Mouse (Mus musculus) MEL (cell line): ENCODE measurements at regions not wholly inside any gene's neighbourhood (a gene's known extent, or its start where the extent isn't known, plus 50 kb on each side); places are given as distances from the start of the nearest gene placed in this dataset.

ENCODE experiments used
- DNase-seq: peaks from one replicate; pipeline ENCODE4 v3.0.0; 2011; ENCODE audit warnings: low read depth, low spot score
- H3K27ac ChIP-seq: 2 replicates; pipeline ENCODE4 v1.5.1; 2012; ENCODE audit warnings: low read depth, mild to moderate bottlenecking, control low read depth, low read length, moderate library complexity; ENCODE audit not compliant: control insufficient read depth
- H3K27me3 ChIP-seq, 2 experiments: fragments of 150-350 bp in 1 of 2; sonication (generic) in 1 of 2; 2 replicates each; pipeline ENCODE4 v1.6.1; 2012; ENCODE audit warnings: low read length in 2 of 2, mild to moderate bottlenecking in 2 of 2, improper control_type of control experiment in 1 of 2, moderate library complexity in 1 of 2; ENCODE audit not compliant: insufficient read depth in 2 of 2, control insufficient read depth in 1 of 2
- H3K36me3 ChIP-seq, 2 experiments: 2 replicates each; pipeline ENCODE4 v1.6.1; 2012 to 2014; ENCODE audit warnings: low read length in 2 of 2, improper control_type of control experiment in 1 of 2, inconsistent platforms in 1 of 2, mild to moderate bottlenecking in 1 of 2; ENCODE audit not compliant: insufficient read depth in 2 of 2, control insufficient read depth in 1 of 2
- H3K4me1 ChIP-seq, 2 experiments: fragments of 150-350 bp in 1 of 2; sonication (generic) in 1 of 2; 2 replicates each; pipeline ENCODE4 v1.6.1; 2012; ENCODE audit warnings: low read length in 2 of 2, improper control_type of control experiment in 1 of 2, mild to moderate bottlenecking in 1 of 2; ENCODE audit not compliant: insufficient read depth in 2 of 2, control insufficient read depth in 1 of 2
- H3K4me3 ChIP-seq, 2 experiments: fragments of 150-350 bp in 1 of 2; sonication (generic) in 1 of 2; 2 replicates each; pipeline ENCODE4 v1.5.1; 2012; ENCODE audit warnings: low read depth in 2 of 2, low read length in 2 of 2, mild to moderate bottlenecking in 2 of 2, moderate library complexity in 2 of 2, control low read depth in 1 of 2, improper control_type of control experiment in 1 of 2; ENCODE audit not compliant: control insufficient read depth in 1 of 2, insufficient read depth in 1 of 2
- H3K79me2 ChIP-seq: 2 replicates; pipeline ENCODE4 v1.6.1; 2012; ENCODE audit warnings: mild to moderate bottlenecking, low read length, moderate library complexity; ENCODE audit not compliant: control insufficient read depth, poor library complexity, insufficient read depth
- H3K9ac ChIP-seq: 2 replicates; pipeline ENCODE4 v1.6.1; 2012; ENCODE audit warnings: low read depth, mild to moderate bottlenecking, control low read depth, low read length, moderate library complexity; ENCODE audit not compliant: control insufficient read depth, poor library complexity, severe bottlenecking
- H3K9me3 ChIP-seq: fragments of 150-350 bp; sonication (generic); replicated peaks from 2 replicates; pipeline ENCODE4 v1.6.1; 2012; ENCODE audit warnings: mild to moderate bottlenecking, low read length, improper control_type of control experiment, moderate library complexity; ENCODE audit not compliant: insufficient read depth
- BHLHE40 ChIP-seq: IDR thresholded peaks from 2 replicates; pipeline ENCODE4 v1.6.1; 2012; ENCODE audit warnings: low read depth, mild to moderate bottlenecking, inconsistent platforms, low read length, improper control_type of control experiment, borderline replicate concordance
- CHD2 ChIP-seq: IDR thresholded peaks from 2 replicates; pipeline ENCODE4 v1.6.1; 2011; ENCODE audit warnings: low read length, improper control_type of control experiment
- CTCF ChIP-seq, 3 experiments: IDR thresholded peaks in 2 of 3; conservative IDR thresholded peaks in 1 of 3; 2 replicates each; pipeline ENCODE4 v1.5.1; 2011 to 2012; ENCODE audit warnings: low read length in 3 of 3, low read depth in 2 of 3, mild to moderate bottlenecking in 2 of 3, improper control_type of control experiment in 1 of 3, inconsistent platforms in 1 of 3, mixed read lengths in 1 of 3, moderate library complexity in 1 of 3; ENCODE audit not compliant: control insufficient read depth in 1 of 3, insufficient read depth in 1 of 3, poor library complexity in 1 of 3, severe bottlenecking in 1 of 3
- ELF1 ChIP-seq: IDR thresholded peaks from 2 replicates; pipeline ENCODE4 v1.6.1; 2014; ENCODE audit warnings: low read depth, mild to moderate bottlenecking, inconsistent platforms, low read length, improper control_type of control experiment, moderate library complexity
- EP300 ChIP-seq, 2 experiments: IDR thresholded peaks; 2 replicates each; pipeline ENCODE4 v1.6.1; 2011; ENCODE audit warnings: improper control_type of control experiment in 2 of 2, low read length in 2 of 2, low read depth in 1 of 2, mild to moderate bottlenecking in 1 of 2
- ETS1 ChIP-seq: IDR thresholded peaks from 2 replicates; pipeline ENCODE4 v1.6.1; 2012; ENCODE audit warnings: low read depth, mild to moderate bottlenecking, inconsistent platforms, low read length, improper control_type of control experiment, moderate library complexity
- HCFC1 ChIP-seq: IDR thresholded peaks from 2 replicates; pipeline ENCODE4 v1.6.1; 2012; ENCODE audit warnings: low read depth, mild to moderate bottlenecking, inconsistent platforms, low read length, improper control_type of control experiment, moderate library complexity
- JUND ChIP-seq: IDR thresholded peaks from 2 replicates; pipeline ENCODE4 v1.6.1; 2011; ENCODE audit warnings: low read depth, mild to moderate bottlenecking, improper control_type of control experiment, low read length
- KAT2A ChIP-seq: conservative IDR thresholded peaks from 2 replicates; pipeline ENCODE4 v1.6.1; 2012; ENCODE audit warnings: low read depth, low read length, improper control_type of control experiment, inconsistent platforms
- MAFK ChIP-seq: IDR thresholded peaks from 2 replicates; pipeline ENCODE4 v1.6.1; 2011; ENCODE audit warnings: low read depth, mild to moderate bottlenecking, low read length, improper control_type of control experiment, borderline replicate concordance
- MAX ChIP-seq: IDR thresholded peaks from 2 replicates; pipeline ENCODE4 v1.6.1; 2011; ENCODE audit warnings: low read length, improper control_type of control experiment
- MEF2A ChIP-seq: IDR thresholded peaks from 2 replicates; pipeline ENCODE4 v1.6.1; 2014; ENCODE audit warnings: low read depth, mild to moderate bottlenecking, inconsistent platforms, low read length, improper control_type of control experiment; ENCODE audit not compliant: poor library complexity, insufficient replicate concordance, severe bottlenecking; ENCODE audit errors: extremely low read depth
- MYB ChIP-seq: IDR thresholded peaks from 2 replicates; pipeline ENCODE4 v1.6.1; 2011; ENCODE audit warnings: mild to moderate bottlenecking, low read depth, low read length, improper control_type of control experiment
- MYC ChIP-seq: IDR thresholded peaks from 2 replicates; pipeline ENCODE4 v1.6.1; 2011; ENCODE audit warnings: low read depth, mild to moderate bottlenecking, low read length, improper control_type of control experiment, moderate library complexity
- NELFE ChIP-seq: IDR thresholded peaks from 2 replicates; pipeline ENCODE4 v1.6.1; 2011; ENCODE audit warnings: low read depth, low read length, improper control_type of control experiment
- POLR2A ChIP-seq, 2 experiments: IDR thresholded peaks; 2 replicates each; pipeline ENCODE4 v1.6.1; 2011 to 2012; ENCODE audit warnings: low read length in 2 of 2, mild to moderate bottlenecking in 2 of 2, control low read depth in 1 of 2, improper control_type of control experiment in 1 of 2, low read depth in 1 of 2, moderate library complexity in 1 of 2; ENCODE audit not compliant: control insufficient read depth in 1 of 2, insufficient read depth in 1 of 2, poor library complexity in 1 of 2
- POLR2AphosphoS2 ChIP-seq: IDR thresholded peaks from 2 replicates; pipeline ENCODE4 v1.6.1; 2011; ENCODE audit warnings: low read length, improper control_type of control experiment
- POLR2AphosphoS5 ChIP-seq: IDR thresholded peaks from 2 replicates; pipeline ENCODE4 v1.6.1; 2012; ENCODE audit warnings: low read depth, borderline replicate concordance, mild to moderate bottlenecking, inconsistent platforms, low read length, moderate library complexity, mixed read lengths
- RAD21 ChIP-seq: IDR thresholded peaks from 2 replicates; pipeline ENCODE4 v1.6.1; 2011; ENCODE audit warnings: mild to moderate bottlenecking, low read depth, low read length, improper control_type of control experiment
- SIN3A ChIP-seq: IDR thresholded peaks from 2 replicates; pipeline ENCODE4 v1.6.1; 2012; ENCODE audit warnings: low read length, improper control_type of control experiment, inconsistent platforms
- TBP ChIP-seq: IDR thresholded peaks from 2 replicates; pipeline ENCODE4 v1.8.0; 2011; ENCODE audit warnings: low read depth, low read length, improper control_type of control experiment
- TCF12 ChIP-seq: IDR thresholded peaks from 2 replicates; pipeline ENCODE4 v1.6.1; 2014; ENCODE audit warnings: low read depth, mild to moderate bottlenecking, inconsistent platforms, low read length, improper control_type of control experiment, moderate library complexity
- USF2 ChIP-seq, 2 experiments: IDR thresholded peaks; 2 replicates each; pipeline ENCODE4 v1.6.1; 2011 to 2012; ENCODE audit warnings: improper control_type of control experiment in 2 of 2, low read length in 2 of 2, borderline replicate concordance in 1 of 2, inconsistent platforms in 1 of 2, low read depth in 1 of 2, mild to moderate bottlenecking in 1 of 2; ENCODE audit not compliant: insufficient read depth in 1 of 2

DNA sequence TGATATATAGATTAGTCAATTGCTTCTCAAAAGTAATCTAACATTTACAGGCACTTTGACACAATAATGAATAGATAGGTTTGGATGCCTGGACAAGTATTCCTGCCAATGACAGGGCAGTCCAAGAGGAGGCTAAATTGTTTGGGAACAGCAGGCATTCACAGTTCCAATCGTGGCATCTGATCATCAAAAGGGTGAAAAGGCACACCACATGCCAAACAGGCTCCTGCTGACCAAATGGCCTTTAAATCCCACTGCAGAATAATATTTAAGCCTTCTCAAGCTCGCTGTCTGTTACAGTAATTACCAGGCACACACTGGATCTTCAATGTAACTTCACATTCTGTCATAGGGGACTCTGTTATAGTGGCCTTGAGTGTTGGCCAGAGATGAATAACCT lies 222.1 kb upstream of the Lrrc3b start:
- no peak overlapping the region for H3K4me3 ChIP-seq
- no peak overlapping the region for H3K9ac ChIP-seq
- no peaks in the 10 kb centered on the region for H3K9me3 ChIP-seq
- no peak for DNase-seq
- no peaks in the 10 kb centered on the region for H3K27me3 ChIP-seq
- TF ChIP-seq NELFE (no peak), MAX (no peak), POLR2AphosphoS2 (no peak), HCFC1 (no peak), ELF1 (no peak), MYC (no peak), CHD2 (no peak), RAD21 (no peak), BHLHE40 (no peak), POLR2A (IDR thresholded peaks at IDR 0.05; ENCODE audit: control insufficient read depth in 1 of 2, insufficient read depth in 1 of 2, low read depth in 1 of 2, low read length in 2 of 2, poor library complexity in 1 of 2) (no peak), MEF2A (no peak), USF2 (IDR thresholded peaks at IDR 0.05; ENCODE audit: borderline replicate concordance in 1 of 2, insufficient read depth in 1 of 2, low read depth in 1 of 2, low read length in 2 of 2) (no peak), SIN3A (no peak), KAT2A (no peak)
- H3K79me2 ChIP-seq: no peaks in the 10 kb centered on the region
- no peaks in the 10 kb centered on the region for H3K36me3 ChIP-seq
- no peaks in the 10 kb centered on the region for H3K4me1 ChIP-seq
- H3K27ac ChIP-seq: no peak overlapping the region

DNA sequence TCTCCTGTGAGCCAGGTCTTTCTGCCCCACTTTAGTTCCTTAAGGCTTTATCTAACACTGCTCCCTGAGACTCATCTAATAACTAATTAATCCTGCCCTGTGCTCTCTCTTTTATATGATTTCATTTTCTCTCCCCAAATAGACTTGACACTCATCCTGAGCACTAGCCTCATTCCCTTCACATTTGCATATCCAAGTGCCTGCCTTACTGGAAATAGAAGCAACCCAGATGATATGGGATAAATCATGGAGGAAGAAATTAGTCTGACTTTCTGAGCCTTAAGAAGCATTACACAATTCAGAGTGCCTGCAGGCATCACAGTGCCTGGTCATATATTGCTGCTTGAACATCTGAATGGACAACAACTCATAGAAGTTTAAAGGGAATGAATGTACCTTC lies 233.5 kb upstream of the Lrrc3b start:
- Histone ChIP-seq H3K9me3 (no peaks in the 10 kb centered on the region), H3K9ac (no peak overlapping the region), H3K79me2 (no peaks in the 10 kb centered on the region), H3K4me3 (no peak overlapping the region), H3K27me3 (no peaks in the 10 kb centered on the region), H3K4me1 (no peaks in the 10 kb centered on the region), H3K36me3 (no peaks in the 10 kb centered on the region), H3K27ac (no peak overlapping the region)
- no peak for TF ChIP-seq ETS1
- no peak for DNase-seq

- Histone ChIP-seq H3K9ac (no peak overlapping the region), H3K4me3 (no peak overlapping the region), H3K9me3 (no peaks in the 10 kb centered on the region), H3K4me1 (no peaks in the 10 kb centered on the region), H3K79me2 (no peaks in the 10 kb centered on the region), H3K36me3 (no peaks in the 10 kb centered on the region), H3K27me3 (no peaks in the 10 kb centered on the region), H3K27ac (no peak overlapping the region)
- no peak for DNase-seq
- TF ChIP-seq NELFE (no peak), TBP (no peak), MAFK (no peak), JUND (no peak), ELF1 (no peak), CHD2 (no peak), MEF2A (no peak), TCF12 (no peak), POLR2AphosphoS5 (no peak), CTCF (IDR thresholded peaks at IDR 0.05 in 2 of 3, conservative IDR thresholded peaks at IDR 0.05 in 1 of 3; ENCODE audit: control insufficient read depth in 1 of 3, insufficient read depth in 1 of 3, low read depth in 2 of 3, low read length in 3 of 3, poor library complexity in 1 of 3, severe bottlenecking in 1 of 3) (no peak), MYC (no peak), MYB (no peak), EP300 (IDR thresholded peaks at IDR 0.05; ENCODE audit: low read depth in 1 of 2, low read length in 2 of 2) (no peak)
Observed at GRCm38 (mm10) chr14:15677218-15677617, 238.4 kb upstream of the Lrrc3b start.
